Mouse (Mus musculus) heart, postnatal 0 days (tissue): Measurements from ENCODE around the gene Gm45021. TPM values are rescaled to one million over a fixed set of nuclear protein-coding genes. Genes with fewer than 3 reads are reported as not detected.
"Not testable (repeated sequence)": the region's sequence is repeated elsewhere in the genome, so short reads cannot be mapped to it uniquely, and the experiment has no call there.

Experiments
- ATAC-seq: fragments of 200-750 bp; cut with Nextera tagmentation; 2 replicates; pipeline ENCODE4 v1.8.0; 2017; ENCODE audit warnings: low read depth, moderate number of reproducible peaks, moderate library complexity; ENCODE audit not compliant: insufficient read depth
- DNase-seq: peaks from one replicate; pipeline ENCODE4 v3.0.0-alpha.2; 2016; ENCODE audit warnings: low spot score
- H3K27ac ChIP-seq: fragments of 300-500 bp; sonication (generic); 2 replicates; pipeline ENCODE4 v1.5.1; 2014; ENCODE audit warnings: low read depth, mild to moderate bottlenecking
- H3K27me3 ChIP-seq: fragments of 300-500 bp; sonication (generic); 2 replicates; pipeline ENCODE4 v1.6.1; 2014; ENCODE audit warnings: low read length, mixed read lengths; ENCODE audit not compliant: control insufficient read depth, insufficient read depth
- H3K36me3 ChIP-seq: fragments of 300-500 bp; sonication (generic); replicated peaks from 2 replicates; pipeline ENCODE4 v1.6.1; 2014; ENCODE audit warnings: low read length, mixed read lengths; ENCODE audit not compliant: control insufficient read depth, insufficient read depth
- H3K4me1 ChIP-seq: fragments of 300-500 bp; sonication (generic); 2 replicates; pipeline ENCODE4 v1.6.1; 2014; ENCODE audit warnings: antibody characterized with exemption; ENCODE audit not compliant: control insufficient read depth, insufficient read depth
- H3K4me2 ChIP-seq: fragments of 300-500 bp; sonication (generic); 2 replicates; pipeline ENCODE4 v1.6.1; 2014; ENCODE audit warnings: low read depth, mild to moderate bottlenecking, low read length, moderate library complexity
- H3K4me3 ChIP-seq: fragments of 300-500 bp; sonication (generic); 2 replicates; pipeline ENCODE4 v1.5.1; 2014; ENCODE audit warnings: low read depth, low read length
- H3K9ac ChIP-seq: fragments of 300-500 bp; sonication (generic); replicated peaks from 2 replicates; pipeline ENCODE4 v1.6.1; 2014; ENCODE audit warnings: low read depth, low read length, mixed read lengths
- H3K9me3 ChIP-seq: fragments of 300-500 bp; sonication (generic); replicated peaks from 2 replicates; pipeline ENCODE4 v1.6.1; 2016; ENCODE audit warnings: low read length; ENCODE audit not compliant: control insufficient read depth
- CTCF ChIP-seq: IDR thresholded peaks from 2 replicates; pipeline ENCODE4 v1.5.1; 2016; ENCODE audit warnings: antibody characterized with exemption, control low read depth, low read depth
- EP300 ChIP-seq: IDR thresholded peaks from 2 replicates; pipeline ENCODE4 v1.6.1; 2016; ENCODE audit warnings: antibody characterized with exemption, low read depth
- WGBS: fragments of 180-500 bp; shearing (Covaris S2); extraction: QIAGEN DNeasy Blood & Tissue Kit; methylation state at CpG from one replicate; pipeline ENCODE4 v1.1.7; 2014; 5-methylcytosine and 5-hydroxymethylcytosine counted together
- polyA plus RNA-seq: library from polyadenylated mRNA; unstranded; fragments of >200 nt; fragmentation: Nextera tagmentation; extraction: Ambion mirVana; gene quantifications from 2 replicates; pipeline ENCODE4 v1.2.1, GENCODE M21; 2015
- total RNA-seq: library from RNA; depleted of rRNA; stranded (reverse); fragments of >200 nt; gene quantifications from 2 replicates; pipeline ENCODE4 v1.2.3, GENCODE M21; 2014; ENCODE audit warnings: low replicate concordance

The Gm45021 gene
- total and polyA plus RNA-seq, 2 experiments from 2014 or later = not detected

GRCm38 (mm10) chr6:48609512-48609911, 20.1 kb downstream of the Gm45021 start:
- Histone ChIP-seq H3K4me1 (no peaks in the 10 kb centered on the region), H3K27ac (no peak overlapping the region), H3K9ac (no peak overlapping the region), H3K9me3 (no peaks in the 10 kb centered on the region), H3K27me3 (no peaks in the 10 kb centered on the region), H3K36me3 (peaks cover 26% of the 10 kb centered on the region; the same call in 1 of the 2 replicates), H3K4me2 (no peak overlapping the region), H3K4me3 (no peak overlapping the region)
- 43% methylated on average over 7 of the region's 7 CpGs for WGBS
- no peak for ATAC-seq
- TF ChIP-seq CTCF (no peak), EP300 (no peak)
- no peak for DNase-seq

- Histone ChIP-seq H3K4me1 (no peaks in the 10 kb centered on the region), H3K27me3 (no peaks in the 10 kb centered on the region), H3K27ac (no peak overlapping the region), H3K9me3 (no peaks in the 10 kb centered on the region), H3K4me2 (no peak overlapping the region), H3K4me3 (no peak overlapping the region), H3K9ac (no peak overlapping the region), H3K36me3 (peaks cover 24% of the 10 kb centered on the region; the same call in 1 of the 2 replicates)
- 82% methylated on average over 3 of the region's 3 CpGs for WGBS
- ATAC-seq (no peak), DNase-seq (no peak)
- TF ChIP-seq EP300 (no peak), CTCF (no peak)
Measured at GRCm38 (mm10) chr6:48610657-48611056, 21.2 kb downstream of the Gm45021 start.

GRCm38 (mm10) chr6:48613464-48613863, 24.1 kb downstream of the Gm45021 start:
- Histone ChIP-seq H3K9me3 (no peaks in the 10 kb centered on the region), H3K36me3 (peaks cover 34% of the 10 kb centered on the region), H3K4me2 (no peak overlapping the region), H3K9ac (no peak overlapping the region), H3K4me3 (no peak overlapping the region), H3K27ac (no peak overlapping the region), H3K4me1 (no peaks in the 10 kb centered on the region), H3K27me3 (no peaks in the 10 kb centered on the region)
- DNase-seq (no peak), ATAC-seq (no peak)
- 70% methylated on average over 4 of the region's 4 CpGs for WGBS
- no peak for TF ChIP-seq EP300

- Histone ChIP-seq H3K27ac (no peak overlapping the region), H3K9ac (no peak overlapping the region)
- 85% methylated on average over 5 of the region's 5 CpGs for WGBS
Measured at GRCm38 (mm10) chr6:48614756-48615155, 25.3 kb downstream of the Gm45021 start.

GRCm38 (mm10) chr6:48620031-48620430, 30.6 kb downstream of the Gm45021 start:
- no peaks in the 10 kb centered on the region for H3K4me1 ChIP-seq
- H3K36me3 ChIP-seq = peaks cover 34% of the 10 kb centered on the region
- H3K4me2 ChIP-seq = no peak overlapping the region
- no peaks in the 10 kb centered on the region for H3K27me3 ChIP-seq
- ATAC-seq (no peak), DNase-seq (no peak)
- WGBS = 94% methylated on average over 30 of the region's 30 CpGs
- no peak overlapping the region for H3K9ac ChIP-seq
- H3K9me3 ChIP-seq = no peaks in the 10 kb centered on the region
- no peak overlapping the region for H3K4me3 ChIP-seq
- no peak for TF ChIP-seq EP300
- TF ChIP-seq CTCF = no peak
- H3K27ac ChIP-seq = no peak overlapping the region

More at GRCm38 (mm10) chr6:48614756-48615155, 25.3 kb downstream of the Gm45021 start:
- Histone ChIP-seq H3K27me3 (no peaks in the 10 kb centered on the region), H3K36me3 (peaks cover 43% of the 10 kb centered on the region), H3K4me1 (no peaks in the 10 kb centered on the region), H3K4me2 (no peak overlapping the region), H3K4me3 (no peak overlapping the region), H3K9me3 (no peaks in the 10 kb centered on the region)
- ATAC-seq (no peak), DNase-seq (no peak)
- no peak for TF ChIP-seq CTCF
- no peak for TF ChIP-seq EP300

GRCm38 (mm10) chr6:48622186-48622843, 32.9 kb downstream of the Gm45021 start:
- H3K4me3 ChIP-seq, H3K4me2 ChIP-seq, H3K27ac ChIP-seq, H3K4me1 ChIP-seq, DNase-seq, ATAC-seq, H3K9me3 ChIP-seq, H3K27me3 ChIP-seq, H3K9ac ChIP-seq: not testable (repeated sequence)
- H3K36me3 ChIP-seq = peaks cover 27% of the 10 kb centered on the region
- 87% methylated on average over 8 of the region's 8 CpGs for WGBS
